Mouse (Mus musculus): Measurements from ENCODE around the gene Smg6. TPM values are rescaled to one million over a fixed set of nuclear protein-coding genes. Genes with fewer than 3 reads are reported as not detected.

Smg6 gene
- total RNA-seq, 2 experiments from 2014 or later: 11.9 to 12.4 TPM

- DNase-seq: peak; percentile 93
- intact Hi-C loops (cut with DNase I): loop anchor here (5.0 kb wide), 1 partner anchor 118 kb away; no protein-coding TSS in a partner anchor
- H3K27ac ChIP-seq: peak overlapping the region; percentile 92
- H3K4me3 ChIP-seq: peak overlapping the region; percentile 94
- TF ChIP-seq CTCF (IDR thresholded peaks at IDR 0.05): peak; percentile 97
These were observed 240.0 kb downstream of the Smg6 start for GRCm38 (mm10) chr11:75165441-75166192.

- Histone ChIP-seq H3K27ac (peak overlapping the region; percentile 92), H3K4me3 (peak overlapping the region; percentile 94)
- DNase-seq: peak; percentile 53
- intact Hi-C loops (cut with DNase I): loop anchor here (5.0 kb wide), 1 partner anchor 119 kb away; no protein-coding TSS in a partner anchor
- no peak for TF ChIP-seq CTCF (IDR thresholded peaks at IDR 0.05)
These were observed 240.7 kb downstream of the Smg6 start for GRCm38 (mm10) chr11:75166193-75166842.

GRCm38 (mm10) chr11:75166861-75167642 is 241.4 kb downstream of the Smg6 start:
- peak; percentile 65 for DNase-seq
- Histone ChIP-seq H3K27ac (peak overlapping the region; percentile 92), H3K4me3 (peak overlapping the region; percentile 94)
- intact Hi-C loops (cut with DNase I): loop anchor here (5.0 kb wide), 1 partner anchor 120 kb away; no protein-coding TSS in a partner anchor
- no peak; the same call in 1 of the 2 replicates for TF ChIP-seq CTCF (IDR thresholded peaks at IDR 0.05)

GRCm38 (mm10) chr11:75167643-75168589 is 242.3 kb downstream of the Smg6 start:
- H3K27ac ChIP-seq: peak overlapping the region; percentile 92
- DNase-seq: peak; percentile 78
- TF ChIP-seq CTCF (IDR thresholded peaks at IDR 0.05): no peak
- H3K4me3 ChIP-seq: peak overlapping the region; percentile 94
- intact Hi-C loops (cut with DNase I): loop anchor here (5.0 kb wide), 1 partner anchor 121 kb away; no protein-coding TSS in a partner anchor

GRCm38 (mm10) chr11:75168590-75169361 is 243.2 kb downstream of the Smg6 start:
- intact Hi-C loops (cut with DNase I): loop anchor here (1.0 to 5.0 kb wide), 3 partner anchors 121 to 222 kb away; no protein-coding TSS in a partner anchor
- Histone ChIP-seq H3K27ac (peak overlapping the region; percentile 92), H3K4me3 (peak overlapping the region; percentile 94)
- peak; percentile 93 for DNase-seq
- TF ChIP-seq CTCF (IDR thresholded peaks at IDR 0.05): peak; percentile 99

- H3K4me3 ChIP-seq: peak within 1 kb of the TSS; percentile 94
- H3K27ac ChIP-seq: peak within 1 kb of the TSS; percentile 92
- peak; percentile 35 for DNase-seq
- intact Hi-C loops (cut with DNase I): loop anchor here (1.0 to 5.0 kb wide), 3 partner anchors 122 to 223 kb away; no protein-coding TSS in a partner anchor
- TF ChIP-seq CTCF (IDR thresholded peaks at IDR 0.05): no peak
These were observed 243.9 kb downstream of the Smg6 start, which contains the start of gene Hic1 for GRCm38 (mm10) chr11:75169405-75170080. TSS of gene Hic1 (minus strand) at chr11:75169519.

- TF ChIP-seq CTCF (IDR thresholded peaks at IDR 0.05): peak; percentile 93
- intact Hi-C loops (cut with DNase I): no loop called here
- peak; percentile 96 for DNase-seq
- Histone ChIP-seq H3K4me3 (peak overlapping the region; percentile 94), H3K27ac (peak overlapping the region; percentile 92)
These were observed 244.6 kb downstream of the Smg6 start for GRCm38 (mm10) chr11:75170136-75170751.

GRCm38 (mm10) chr11:75171186-75171865 is 245.7 kb downstream of the Smg6 start:
- Histone ChIP-seq H3K4me3 (no peak overlapping the region), H3K27ac (no peak overlapping the region)
- no peak for TF ChIP-seq CTCF (IDR thresholded peaks at IDR 0.05)
- intact Hi-C loops (cut with DNase I): no loop called here
- DNase-seq: peak; percentile 40

All from gastrocnemius, adult 2 months (tissue).